Mouse (Mus musculus) intestine, embryonic 16.5 days (tissue): ENCODE measurements around the gene Aqp5. TPM values are rescaled to one million over a fixed set of nuclear protein-coding genes. Genes with fewer than 3 reads are reported as not detected.

Experiments
- ATAC-seq: fragments of 200-750 bp; cut with Nextera tagmentation; 2 replicates; pipeline ENCODE4 v1.8.0; 2017; ENCODE audit warnings: moderate TSS enrichment, moderate library complexity
- H3K27ac ChIP-seq: fragments of 300-500 bp; sonication (generic); 2 replicates; pipeline ENCODE4 v1.5.1; 2014; ENCODE audit warnings: mild to moderate bottlenecking, low read length
- H3K27me3 ChIP-seq: fragments of 300-500 bp; sonication (generic); replicated peaks from 2 replicates; pipeline ENCODE4 v1.6.1; 2014; ENCODE audit warnings: low read length, control low read depth, mixed read lengths; ENCODE audit not compliant: control insufficient read depth, insufficient read depth
- H3K36me3 ChIP-seq: fragments of 300-500 bp; sonication (generic); 2 replicates; pipeline ENCODE4 v1.6.1; 2014; ENCODE audit warnings: low read length, control low read depth; ENCODE audit not compliant: control insufficient read depth, insufficient read depth
- H3K4me1 ChIP-seq: fragments of 300-500 bp; sonication (generic); 2 replicates; pipeline ENCODE4 v1.6.1; 2014; ENCODE audit warnings: low read length, control low read depth, mixed read lengths; ENCODE audit not compliant: control insufficient read depth, insufficient read depth
- H3K4me2 ChIP-seq: fragments of 300-500 bp; sonication (generic); 2 replicates; pipeline ENCODE4 v1.6.1; 2014; ENCODE audit warnings: low read depth, low read length, control low read depth
- H3K4me3 ChIP-seq: fragments of 300-500 bp; sonication (generic); 2 replicates; pipeline ENCODE4 v1.5.1; 2014; ENCODE audit warnings: mild to moderate bottlenecking, low read length
- H3K9ac ChIP-seq: fragments of 300-500 bp; sonication (generic); 2 replicates; pipeline ENCODE4 v1.6.1; 2014; ENCODE audit warnings: low read depth, low read length
- H3K9me3 ChIP-seq: fragments of 300-500 bp; sonication (generic); 2 replicates; pipeline ENCODE4 v1.6.1; 2016; ENCODE audit warnings: low read length, control low read depth; ENCODE audit not compliant: control insufficient read depth
- WGBS: fragments of 180-500 bp; shearing (Covaris S2); extraction: QIAGEN DNeasy Blood & Tissue Kit; methylation state at CpG from one replicate; pipeline ENCODE4 v1.1.7; 2014; 5-methylcytosine and 5-hydroxymethylcytosine counted together
- polyA plus RNA-seq: library from polyadenylated mRNA; unstranded; fragments of >200 nt; fragmentation: Nextera tagmentation; extraction: Ambion mirVana; gene quantifications from 2 replicates; pipeline ENCODE4 v1.2.1, GENCODE M21; 2015

The Aqp5 gene
- polyA plus RNA-seq, 1 experiment from 2014 or later = 0.53 TPM

GRCm38 (mm10) chr15:99569123-99569522 is 21.5 kb upstream of the Aqp5 start:
- Histone ChIP-seq H3K4me2 (no peak overlapping the region), H3K9ac (no peak overlapping the region), H3K4me1 (no peaks in the 10 kb centered on the region), H3K4me3 (no peak overlapping the region), H3K27me3 (no peaks in the 10 kb centered on the region), H3K27ac (no peak overlapping the region), H3K36me3 (no peaks in the 10 kb centered on the region), H3K9me3 (no peaks in the 10 kb centered on the region)
- 71% methylated on average over 10 of the region's 10 CpGs for WGBS
- no peak for ATAC-seq

DNA sequence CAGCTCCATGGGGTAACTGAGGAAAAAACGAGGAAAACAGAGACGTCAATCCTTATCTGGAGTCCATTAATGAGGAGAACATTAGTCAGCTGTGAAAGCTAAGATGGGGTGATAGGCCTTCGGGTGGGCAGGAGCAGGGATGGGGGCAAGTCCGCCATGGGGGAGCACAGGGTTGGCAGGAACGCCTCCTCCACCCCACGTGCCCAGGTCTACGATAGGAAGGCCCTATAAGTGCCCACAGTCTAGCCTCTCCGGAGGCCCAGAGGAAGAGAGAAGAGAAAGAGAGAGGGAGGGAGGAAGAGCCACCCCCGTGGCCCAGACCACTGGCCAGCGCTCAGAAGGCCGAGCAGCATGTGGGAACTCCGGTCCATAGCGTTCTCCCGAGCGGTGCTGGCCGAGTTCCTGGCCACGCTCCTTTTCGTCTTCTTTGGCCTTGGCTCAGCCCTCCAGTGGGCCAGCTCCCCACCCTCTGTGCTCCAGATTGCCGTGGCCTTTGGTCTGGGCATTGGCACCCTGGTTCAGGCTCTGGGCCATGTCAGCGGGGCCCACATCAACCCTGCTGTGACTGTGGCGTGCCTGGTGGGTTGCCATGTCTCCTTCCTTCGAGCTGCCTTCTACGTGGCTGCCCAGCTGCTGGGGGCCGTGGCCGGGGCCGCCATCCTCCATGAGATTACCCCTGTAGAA is 11.6 kb upstream of the Aqp5 start, which contains the start of gene Aqp2:
Aqp2 (plus strand) TSS at position 254 of the 684 bp plus-strand sequence.
- no peak for ATAC-seq
- no peak within 1 kb of the TSS for H3K4me2 ChIP-seq
- 81% methylated on average over 26 of the region's 26 CpGs for WGBS
- no peak within 1 kb of the TSS for H3K4me3 ChIP-seq
- peaks cover 3% of the 10 kb centered on the region for H3K4me1 ChIP-seq
- no peak within 1 kb of the TSS for H3K27ac ChIP-seq
- H3K36me3 ChIP-seq = no peaks in the 10 kb centered on the region
- no peaks in the 10 kb centered on the region for H3K9me3 ChIP-seq
- peaks cover 40% of the 10 kb centered on the region for H3K27me3 ChIP-seq
- no peak within 1 kb of the TSS for H3K9ac ChIP-seq

DNA sequence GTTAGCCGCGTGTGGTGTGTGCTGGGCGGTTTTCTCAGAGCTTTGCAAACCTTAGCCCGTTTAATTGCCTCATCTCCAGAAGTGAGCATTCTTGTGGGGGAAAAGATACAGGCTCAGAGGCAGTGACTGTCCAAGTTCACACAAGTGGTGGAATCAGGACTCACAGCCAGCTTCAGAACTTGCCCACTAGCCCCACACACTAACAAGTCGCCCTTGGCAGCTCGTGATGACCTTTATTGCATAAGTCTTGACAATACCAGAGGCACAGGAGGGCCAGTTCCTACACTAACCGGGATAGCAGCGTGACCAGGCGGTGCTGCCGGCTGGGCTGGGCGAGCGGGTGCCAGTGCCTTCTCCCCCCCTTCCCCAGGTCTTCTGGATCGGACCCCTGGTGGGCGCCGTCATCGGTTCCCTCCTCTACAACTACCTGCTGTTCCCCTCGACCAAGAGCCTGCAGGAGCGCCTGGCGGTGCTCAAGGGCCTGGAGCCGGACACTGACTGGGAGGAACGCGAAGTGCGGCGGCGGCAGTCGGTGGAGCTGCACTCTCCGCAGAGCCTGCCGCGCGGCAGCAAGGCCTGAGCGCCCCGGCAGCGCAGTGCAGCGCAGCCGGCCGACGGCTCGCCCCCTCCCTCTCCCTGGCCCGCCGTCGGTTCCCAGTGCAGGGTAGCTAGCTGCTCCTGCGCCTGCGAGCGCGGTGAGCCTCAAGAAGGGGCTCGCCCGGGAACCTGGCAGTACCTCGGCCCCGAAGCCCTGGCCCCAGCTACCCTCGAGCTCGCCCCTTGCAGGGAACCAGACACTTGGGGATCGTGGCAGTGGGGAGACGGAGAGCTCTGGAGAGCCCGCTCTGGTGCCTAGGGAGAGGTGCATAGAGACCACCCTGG is 6.9 kb upstream of the Aqp5 start:
- ATAC-seq = peak; percentile 64
- Histone ChIP-seq H3K27me3 (peaks cover 78% of the 10 kb centered on the region), H3K4me1 (peaks cover 8% of the 10 kb centered on the region), H3K27ac (no peak overlapping the region), H3K4me3 (peak overlapping the region; percentile 39), H3K4me2 (peak overlapping the region; percentile 61), H3K9ac (peak overlapping the region; percentile 46), H3K9me3 (no peaks in the 10 kb centered on the region), H3K36me3 (no peaks in the 10 kb centered on the region)
- WGBS = 3% methylated on average over 49 of the region's 54 CpGs

DNA sequence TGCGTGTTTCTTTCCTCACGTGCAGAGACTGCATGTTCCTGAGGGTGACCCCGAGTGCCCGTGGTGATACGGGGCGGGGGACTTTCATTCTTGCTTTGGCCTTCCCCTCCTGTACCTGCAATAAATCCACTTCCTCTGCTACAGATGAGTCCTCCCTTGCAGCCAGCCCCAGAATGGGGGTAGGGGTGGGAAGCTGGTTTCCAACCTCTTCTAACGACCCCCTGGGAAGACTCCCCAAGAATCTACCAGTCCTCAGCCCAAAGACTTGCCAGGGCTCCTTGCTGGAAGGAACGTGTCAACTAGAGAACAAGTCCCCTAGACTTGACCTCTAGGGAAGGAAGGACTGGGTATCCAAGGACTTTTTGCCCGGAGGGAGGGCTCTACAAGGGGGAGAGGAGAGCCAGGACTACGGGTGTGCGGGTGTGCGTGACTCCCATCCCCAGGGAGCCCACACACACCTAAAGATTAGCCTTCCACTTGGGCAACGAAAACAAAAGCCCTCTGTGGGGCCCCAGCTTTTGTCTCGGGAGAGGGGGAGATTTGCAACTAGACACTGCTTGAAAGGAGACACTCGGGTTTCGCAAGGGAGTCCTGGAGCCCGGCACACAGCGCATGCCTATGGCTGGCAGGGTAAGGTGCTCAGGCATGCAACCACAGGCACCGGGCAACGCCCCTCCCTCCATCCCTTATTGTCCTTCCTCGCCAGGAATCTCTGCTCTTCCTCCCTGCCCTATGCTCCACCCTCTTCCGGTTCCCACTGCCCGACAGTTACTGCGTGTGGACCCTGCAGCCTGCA is 6.0 kb upstream of the Aqp5 start:
- peak overlapping the region; percentile 39 for H3K4me3 ChIP-seq
- peaks cover 8% of the 10 kb centered on the region for H3K4me1 ChIP-seq
- no peaks in the 10 kb centered on the region for H3K36me3 ChIP-seq
- H3K9ac ChIP-seq = peak overlapping the region; percentile 46; the same call in 1 of the 2 replicates
- H3K27ac ChIP-seq = no peak overlapping the region
- no peaks in the 10 kb centered on the region for H3K9me3 ChIP-seq
- ATAC-seq = peak; percentile 38
- H3K4me2 ChIP-seq = peak overlapping the region; percentile 61
- WGBS = 1% methylated on average over 24 of the region's 24 CpGs
- peaks cover 84% of the 10 kb centered on the region for H3K27me3 ChIP-seq

GRCm38 (mm10) chr15:99585741-99586140 is 4.8 kb upstream of the Aqp5 start:
- H3K27me3 ChIP-seq = peaks cover 92% of the 10 kb centered on the region
- no peak overlapping the region for H3K9ac ChIP-seq
- 65% methylated on average over 6 of the region's 6 CpGs for WGBS

GRCm38 (mm10) chr15:99586525-99586924 is 4.1 kb upstream of the Aqp5 start:
- Histone ChIP-seq H3K4me2 (no peak overlapping the region), H3K4me1 (peaks cover 17% of the 10 kb centered on the region), H3K4me3 (no peak overlapping the region), H3K36me3 (no peaks in the 10 kb centered on the region), H3K27ac (no peak overlapping the region), H3K27me3 (peaks cover 93% of the 10 kb centered on the region), H3K9ac (no peak overlapping the region), H3K9me3 (no peaks in the 10 kb centered on the region)
- ATAC-seq = no peak
- WGBS = 86% methylated on average over 3 of the region's 3 CpGs

More at GRCm38 (mm10) chr15:99585741-99586140, 4.8 kb upstream of the Aqp5 start:
- Histone ChIP-seq H3K27ac (no peak overlapping the region), H3K9me3 (no peaks in the 10 kb centered on the region), H3K36me3 (no peaks in the 10 kb centered on the region), H3K4me3 (no peak overlapping the region), H3K4me1 (peaks cover 14% of the 10 kb centered on the region), H3K4me2 (no peak overlapping the region)
- ATAC-seq = no peak

DNA sequence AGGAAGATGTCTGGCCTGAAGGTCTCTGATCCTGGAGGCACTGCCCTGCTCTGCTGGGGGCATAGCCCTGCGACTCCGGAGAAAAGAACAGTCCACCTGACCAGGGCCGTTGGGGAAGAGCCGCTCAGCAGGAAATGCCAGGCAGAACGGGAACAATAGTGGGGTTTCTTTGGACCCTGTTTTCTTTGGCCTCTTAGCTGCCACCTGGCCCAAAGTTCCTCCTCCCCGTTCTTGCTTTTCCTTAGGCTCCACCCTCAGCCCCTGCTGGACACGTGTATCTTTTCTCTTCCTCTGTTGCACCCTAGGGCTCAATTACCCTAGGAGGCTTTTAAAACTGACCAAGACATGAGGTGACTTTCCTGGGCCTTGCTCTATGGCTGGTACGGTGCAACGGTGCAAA is 1.3 kb upstream of the Aqp5 start:
- H3K27me3 ChIP-seq = peaks cover 98% of the 10 kb centered on the region
- H3K4me1 ChIP-seq = peaks cover 12% of the 10 kb centered on the region
- H3K4me2 ChIP-seq = no peak overlapping the region
- no peaks in the 10 kb centered on the region for H3K9me3 ChIP-seq
- no peak overlapping the region for H3K27ac ChIP-seq
- no peak for ATAC-seq
- H3K4me3 ChIP-seq = no peak overlapping the region
- 8% methylated on average over 9 of the region's 9 CpGs for WGBS
- no peak overlapping the region for H3K9ac ChIP-seq
- H3K36me3 ChIP-seq = no peaks in the 10 kb centered on the region

DNA sequence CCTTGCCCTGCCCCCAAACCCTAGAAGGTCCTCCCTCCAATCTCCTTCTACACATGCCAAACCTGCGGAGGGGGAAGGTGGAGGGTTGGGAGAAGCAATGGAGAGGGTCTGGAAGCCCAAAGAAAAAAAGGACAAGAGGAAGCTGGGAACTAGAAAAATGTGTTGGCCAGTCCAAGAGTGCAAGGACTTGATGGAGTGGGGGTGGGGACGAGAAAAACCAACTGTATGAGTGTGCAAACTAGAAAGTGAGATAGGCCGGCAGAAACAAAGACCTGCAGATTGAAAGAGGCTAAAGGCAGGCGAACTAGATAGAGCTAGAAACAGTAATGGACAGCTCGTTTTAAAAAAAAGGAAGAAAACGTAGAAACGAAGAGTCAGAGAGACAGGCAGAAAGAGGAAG is 878 bp upstream of the Aqp5 start:
- H3K36me3 ChIP-seq = no peaks in the 10 kb centered on the region
- ATAC-seq = no peak
- 22% methylated on average over 7 of the region's 7 CpGs for WGBS
- H3K9ac ChIP-seq = no peak overlapping the region
- H3K27ac ChIP-seq = no peak overlapping the region
- H3K4me2 ChIP-seq = no peak overlapping the region
- no peaks in the 10 kb centered on the region for H3K9me3 ChIP-seq
- peaks cover 98% of the 10 kb centered on the region for H3K27me3 ChIP-seq
- no peak overlapping the region for H3K4me3 ChIP-seq
- peaks cover 10% of the 10 kb centered on the region for H3K4me1 ChIP-seq

DNA sequence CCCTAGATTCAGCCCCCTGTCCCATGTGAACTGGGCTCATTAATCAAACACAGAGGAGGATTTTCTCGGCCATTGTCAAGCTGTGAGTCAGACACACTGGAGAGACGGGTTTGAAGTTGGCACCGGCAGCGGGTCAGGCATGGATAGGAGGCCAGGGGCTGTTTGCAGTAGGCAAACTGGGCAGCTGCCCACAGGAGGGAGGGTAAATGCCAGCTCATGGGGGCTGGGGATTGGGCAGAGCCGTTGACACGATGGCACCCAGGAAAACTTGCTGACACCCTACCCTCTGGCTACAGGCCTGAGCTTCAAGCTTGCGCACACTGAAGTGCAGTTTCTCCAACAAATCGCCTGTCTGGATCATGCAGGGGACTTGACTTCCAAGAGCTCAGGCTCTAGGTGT is 1.6 kb downstream of the Aqp5 start:
- no peak for ATAC-seq
- Histone ChIP-seq H3K36me3 (no peaks in the 10 kb centered on the region), H3K4me1 (peaks cover 13% of the 10 kb centered on the region)

More for the DNA sequence above, 1.6 kb downstream of the Aqp5 start:
- H3K27me3 ChIP-seq = peaks cover 85% of the 10 kb centered on the region
- no peak overlapping the region for H3K4me2 ChIP-seq
- H3K9me3 ChIP-seq = no peaks in the 10 kb centered on the region
- no peak overlapping the region for H3K9ac ChIP-seq
- H3K4me3 ChIP-seq = no peak overlapping the region
- 69% methylated on average over 8 of the region's 8 CpGs for WGBS
- H3K27ac ChIP-seq = no peak overlapping the region
